9 mouse cellular contexts compared by ENCODE assay signal in the genomic region with DNA sequence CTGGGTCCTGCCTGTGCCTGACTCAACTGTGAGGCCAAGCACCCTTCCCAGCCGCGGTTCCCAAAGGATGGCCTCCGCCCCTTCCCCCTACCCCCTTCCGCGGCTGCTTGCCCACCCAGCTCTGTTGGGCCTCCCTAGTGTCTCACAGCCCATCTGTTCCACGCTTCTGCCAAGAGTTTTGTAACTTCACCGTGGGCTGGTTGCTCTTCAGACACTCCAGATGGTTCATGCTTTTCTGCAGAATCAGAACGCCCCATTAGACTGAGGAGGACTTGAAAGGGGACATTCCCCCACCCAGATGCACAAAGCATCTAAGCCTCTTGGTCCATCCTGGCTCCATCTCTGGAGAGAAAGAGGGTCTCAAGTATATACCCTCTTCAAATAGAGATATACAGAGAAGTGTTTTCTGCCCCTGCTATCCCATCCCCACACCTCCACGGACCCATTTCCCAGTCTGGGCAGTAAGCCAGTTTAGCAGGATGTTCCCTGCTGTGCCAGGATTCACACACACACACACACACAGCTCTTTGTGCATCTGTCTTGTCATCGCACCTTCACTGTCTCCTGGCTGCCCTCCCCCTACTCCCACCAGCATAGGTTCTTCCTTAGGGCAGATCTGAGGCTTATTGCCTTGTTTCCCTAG. TPM values are rescaled to one million over a fixed set of nuclear protein-coding genes. Genes with fewer than 3 reads are reported as not detected.
A peak's percentile ranks its signal among the peaks of the same experiment; 100 is the strongest.
DNase-seq lines count a peak whose midpoint lies in the region; ATAC-seq lines count a peak whose summit lies in the region.
"Had no signal": no experiment of that assay in that cellular context is flagged by ENCODE, and none has a peak within 500 bp of the region (broad histone marks: within the 10 kb centered on the region; RNA-seq: fewer than 3 reads in every experiment).

No protein-coding gene starts in this region.

- no peak overlapping the region for H3K4me3 ChIP-seq in limb, embryonic 15.5 days
- no peak overlapping the region for H3K4me3 ChIP-seq in limb, embryonic 10.5 days
- H3K4me3 ChIP-seq in heart, embryonic 10.5 days = no peak overlapping the region
- H3K4me3 ChIP-seq: limb, embryonic 13.5 days had no signal

- peaks cover 16% of the 10 kb centered on the region; the same call in 1 of the 2 replicates for H3K36me3 ChIP-seq in limb, embryonic 15.5 days
- H3K36me3 ChIP-seq in limb, embryonic 10.5 days = no peaks in the 10 kb centered on the region
- peaks cover 7% of the 10 kb centered on the region; the same call in 1 of the 2 replicates for H3K36me3 ChIP-seq in heart, embryonic 10.5 days

- intact Hi-C loops in left cerebral cortex, postnatal 14 days (cut with DNase I) = loop anchor here (2.0 kb wide), 1 partner anchor 41 kb away; no protein-coding TSS in a partner anchor

- no peaks in the 10 kb centered on the region for H3K9me3 ChIP-seq in limb, embryonic 15.5 days
- H3K9me3 ChIP-seq in limb, embryonic 10.5 days (replicated peaks) = no peaks in the 10 kb centered on the region
- no peaks in the 10 kb centered on the region for H3K9me3 ChIP-seq in heart, embryonic 10.5 days
- H3K9me3 ChIP-seq: limb, embryonic 13.5 days had no signal

- no peak for DNase-seq in limb, embryonic 10.5 days (ENCODE audit: low spot score)
- peak; percentile 69 to 71 for DNase-seq in cerebellum, postnatal 25 days
- DNase-seq in heart, embryonic 10.5 days (ENCODE audit: low spot score) = peak; percentile 62
- DNase-seq in left cerebral cortex, postnatal 14 days (ENCODE audit: low spot score in 2 of 2) = peak; percentile 74 to 92
- no peak for DNase-seq in embryo, embryonic 10 days (ENCODE audit: low spot score)

- H3K9ac ChIP-seq in limb, embryonic 15.5 days = no peak overlapping the region
- H3K9ac ChIP-seq: limb, embryonic 13.5 days had no signal

- peaks cover 7% of the 10 kb centered on the region; the same call in 1 of the 2 replicates for H3K4me1 ChIP-seq in limb, embryonic 15.5 days
- H3K4me1 ChIP-seq in limb, embryonic 10.5 days = no peaks in the 10 kb centered on the region
- H3K4me1 ChIP-seq in heart, embryonic 10.5 days = peaks cover 39% of the 10 kb centered on the region

- no peak overlapping the region for H3K4me2 ChIP-seq in limb, embryonic 15.5 days
- H3K4me2 ChIP-seq: limb, embryonic 13.5 days had no signal

- 0 out of 2 replicates have a peak, but pooled peaks have one; percentile 36 for ATAC-seq in limb, embryonic 15.5 days (ENCODE audit: insufficient number of reproducible peaks, low FRiP score, low TSS enrichment, low read depth)
- ATAC-seq in monocyte, adult 5-6 weeks (replicated peaks; ENCODE audit: insufficient number of reproducible peaks, low FRiP score, low TSS enrichment, poor library complexity, severe bottlenecking) = no peak
- ATAC-seq in CD4-positive, CD25-positive, alpha-beta regulatory T cell, adult 4 months = no peak

- H3K27ac ChIP-seq in limb, embryonic 15.5 days = no peak overlapping the region
- H3K27ac ChIP-seq in limb, embryonic 10.5 days = no peak overlapping the region
- H3K27ac ChIP-seq in heart, embryonic 10.5 days = peak overlapping the region; percentile 22; the same call in 1 of the 2 replicates
- H3K27ac ChIP-seq: limb, embryonic 13.5 days had no signal

- H3K27me3 ChIP-seq in limb, embryonic 15.5 days = no peaks in the 10 kb centered on the region
- no peaks in the 10 kb centered on the region for H3K27me3 ChIP-seq in limb, embryonic 10.5 days (ENCODE audit: low read depth, poor library complexity, severe bottlenecking)
- H3K27me3 ChIP-seq in heart, embryonic 10.5 days (ENCODE audit: insufficient read depth, poor library complexity, severe bottlenecking) = peaks cover 5% of the 10 kb centered on the region; the same call in 1 of the 2 replicates
- H3K27me3 ChIP-seq: limb, embryonic 13.5 days had no signal

- WGBS in limb, embryonic 15.5 days = 58% methylated on average over 10 of the region's 10 CpGs
- 67% methylated on average over 10 of the region's 10 CpGs for WGBS in limb, embryonic 10.5 days
- 52% methylated on average over 10 of the region's 10 CpGs for WGBS in heart, embryonic 10.5 days

RNA-seq across cellular contexts. Expression of a gene that starts 13.2 kb away (rescaled TPM):
- polyA plus RNA-seq in limb, embryonic 15.5 days (2015; fragmentation: Nextera tagmentation; extraction: Ambion mirVana) = 4.0 and 4.4 TPM in 2 replicates
- 3.5 and 4.2 TPM in 2 replicates for polyA plus RNA-seq in limb, embryonic 10.5 days (2016; fragmentation: Nextera tagmentation; extraction: Ambion mirVana)
- polyA plus RNA-seq in heart, embryonic 10.5 days (2016; fragmentation: Nextera tagmentation; extraction: Ambion mirVana) = 4.1 and 4.6 TPM in 2 replicates
- 10 to 100 TPM; 10.7 TPM for total RNA-seq in left cerebral cortex, postnatal 14 days (2021)
- 1.2 to 4.0 TPM (median 2.2 TPM) in 3 replicates for total RNA-seq in monocyte, adult 5-6 weeks (2017)
- 1 to 10 TPM; 1.7 to 3.1 TPM for polyA plus RNA-seq in CD4-positive, CD25-positive, alpha-beta regulatory T cell, adult 4 months (2017; shearing (Covaris generic))

RNA-seq across cellular contexts. Expression of a gene that starts 13.5 kb away (rescaled TPM):
- polyA plus RNA-seq in limb, embryonic 15.5 days (2015; fragmentation: Nextera tagmentation; extraction: Ambion mirVana) = 1.6 and 2.2 TPM in 2 replicates
- polyA plus RNA-seq in limb, embryonic 10.5 days (2016; fragmentation: Nextera tagmentation; extraction: Ambion mirVana) = 1.6 and 2.0 TPM in 2 replicates
- 1.1 and 2.3 TPM in 2 replicates for polyA plus RNA-seq in heart, embryonic 10.5 days (2016; fragmentation: Nextera tagmentation; extraction: Ambion mirVana)
- total RNA-seq in left cerebral cortex, postnatal 14 days (2021) = 10 to 100 TPM; 12.2 to 13.5 TPM
- total RNA-seq in monocyte, adult 5-6 weeks (2017) = 1.9 to 8.0 TPM (median 5.7 TPM) in 3 replicates
- 1 to 10 TPM; 1.4 to 2.7 TPM for polyA plus RNA-seq in CD4-positive, CD25-positive, alpha-beta regulatory T cell, adult 4 months (2017; shearing (Covaris generic))

RNA-seq across cellular contexts. Expression of a gene that starts 26.1 kb away (rescaled TPM):
- polyA plus RNA-seq in limb, embryonic 15.5 days (2015; fragmentation: Nextera tagmentation; extraction: Ambion mirVana) = 31.5 and 33.0 TPM in 2 replicates
- polyA plus RNA-seq in limb, embryonic 10.5 days (2016; fragmentation: Nextera tagmentation; extraction: Ambion mirVana) = 53.4 and 55.2 TPM in 2 replicates
- 47.3 and 53.4 TPM in 2 replicates for polyA plus RNA-seq in heart, embryonic 10.5 days (2016; fragmentation: Nextera tagmentation; extraction: Ambion mirVana)
- total RNA-seq in left cerebral cortex, postnatal 14 days (2021) = 10 to 100 TPM in 1 of 2 experiments, 1 to 10 TPM in 1; 8.5 to 13.0 TPM
- 1.9 to 8.3 TPM (median 4.5 TPM) in 3 replicates for total RNA-seq in monocyte, adult 5-6 weeks (2017)
- polyA plus RNA-seq in CD4-positive, CD25-positive, alpha-beta regulatory T cell, adult 4 months (2017; shearing (Covaris generic)) = 10 to 100 TPM; 19.5 to 21.4 TPM

RNA-seq across cellular contexts. Expression of a gene that starts 54.5 kb away (rescaled TPM):
- 291 and 303 TPM in 2 replicates for polyA plus RNA-seq in limb, embryonic 15.5 days (2015; fragmentation: Nextera tagmentation; extraction: Ambion mirVana)
- polyA plus RNA-seq in limb, embryonic 10.5 days (2016; fragmentation: Nextera tagmentation; extraction: Ambion mirVana) = 305 and 321 TPM in 2 replicates
- polyA plus RNA-seq in heart, embryonic 10.5 days (2016; fragmentation: Nextera tagmentation; extraction: Ambion mirVana) = 380 and 484 TPM in 2 replicates
- total RNA-seq in left cerebral cortex, postnatal 14 days (2021) = 100 to 1,000 TPM; 242 to 265 TPM
- total RNA-seq in monocyte, adult 5-6 weeks (2017) = 50.0 to 98.9 TPM (median 90.5 TPM) in 3 replicates
- 100 to 1,000 TPM; 159 to 178 TPM for polyA plus RNA-seq in CD4-positive, CD25-positive, alpha-beta regulatory T cell, adult 4 months (2017; shearing (Covaris generic))

Comparison
In these comparisons a context has a peak if more than half of its experiments do, and no peak if none do; other contexts are left out.
1. DNase-seq: peak in cerebellum, postnatal 25 days (2 of 2), heart, embryonic 10.5 days (single experiment) and left cerebral cortex, postnatal 14 days (2 of 2); none in limb, embryonic 10.5 days (single experiment) and embryo, embryonic 10 days (single experiment).